8 mouse cellular contexts compared by ENCODE assay signal in the genomic region with DNA sequence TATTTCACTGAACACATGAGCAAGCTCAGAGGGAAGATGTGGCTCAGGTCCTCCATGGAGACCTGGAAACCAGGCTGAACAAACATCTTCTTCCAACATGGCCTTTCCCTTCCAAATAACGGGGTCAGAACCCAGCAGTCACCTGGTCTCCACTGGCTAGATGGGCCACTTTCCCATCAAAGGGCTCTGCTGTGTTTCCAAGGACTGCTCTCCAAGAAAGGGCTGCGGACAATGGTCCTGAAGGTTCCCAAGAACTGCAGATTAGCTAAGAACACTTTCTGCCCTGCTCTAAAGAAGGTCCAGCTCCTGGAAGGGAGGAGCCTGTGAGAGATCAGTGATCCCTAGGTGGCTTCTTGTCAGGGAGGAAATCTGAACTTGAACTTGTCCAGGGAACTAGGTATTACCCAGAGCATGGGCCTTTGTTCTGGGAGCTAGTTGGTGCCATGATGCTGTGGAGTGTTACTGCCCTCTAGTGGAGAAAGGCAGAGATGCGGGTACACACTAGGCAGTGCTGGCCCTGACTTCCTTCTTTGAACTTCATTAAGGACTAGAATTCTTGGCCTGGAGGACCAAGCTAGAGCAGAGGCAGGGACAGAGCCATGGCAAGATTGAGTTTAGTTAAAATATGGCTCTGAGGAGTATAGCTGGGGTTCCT. TPM values are rescaled to one million over a fixed set of nuclear protein-coding genes. Genes with fewer than 3 reads are reported as not detected.
DNase-seq lines count a peak whose midpoint lies in the region; ATAC-seq lines count a peak whose summit lies in the region.

No protein-coding gene starts in this region.

- peak; percentile 90 for ATAC-seq in embryonic facial prominence, embryonic 11.5 days (replicated peaks; ENCODE audit: insufficient number of reproducible peaks, low FRiP score, low TSS enrichment, low read depth)
- ATAC-seq in midbrain, embryonic 14.5 days (ENCODE audit: low FRiP score, low TSS enrichment) = peak; percentile 85; the same call in 1 of the 2 replicates

- no peaks in the 10 kb centered on the region for H3K9me3 ChIP-seq in embryonic facial prominence, embryonic 11.5 days (replicated peaks; ENCODE audit: control insufficient read depth, low read length)
- H3K9me3 ChIP-seq in midbrain, embryonic 14.5 days (ENCODE audit: control insufficient read depth, low read length) = no peaks in the 10 kb centered on the region

- no peak overlapping the region for H3K4me2 ChIP-seq in embryonic facial prominence, embryonic 11.5 days (ENCODE audit: low read depth, low read length)
- no peak overlapping the region for H3K4me2 ChIP-seq in midbrain, embryonic 14.5 days (ENCODE audit: low read length)

- no peak overlapping the region for H3K27ac ChIP-seq in embryonic facial prominence, embryonic 11.5 days (replicated peaks; ENCODE audit: low read depth, low read length)
- 0 out of 2 replicates have a peak overlapping the region, but pooled peaks have one; percentile 37 for H3K27ac ChIP-seq in midbrain, embryonic 14.5 days (replicated peaks; ENCODE audit: low read depth, low read length)

- no peaks in the 10 kb centered on the region for H3K36me3 ChIP-seq in embryonic facial prominence, embryonic 11.5 days (replicated peaks; ENCODE audit: control insufficient read depth, insufficient read depth, low read depth, low read length)
- H3K36me3 ChIP-seq in midbrain, embryonic 14.5 days (ENCODE audit: control insufficient read depth, insufficient read depth, low read length) = no peaks in the 10 kb centered on the region

- intact Hi-C loops in left cerebral cortex, postnatal 4 days (cut with DNase I) = loop anchor here (5.0 to 10.0 kb wide), 2 partner anchors 108 to 185 kb away; partner anchors contain the start of gene Flywch1

- no peaks in the 10 kb centered on the region for H3K4me1 ChIP-seq in embryonic facial prominence, embryonic 11.5 days (ENCODE audit: control insufficient read depth, insufficient read depth, low read length)
- no peaks in the 10 kb centered on the region for H3K4me1 ChIP-seq in midbrain, embryonic 14.5 days (ENCODE audit: control insufficient read depth, insufficient read depth, low read length)

- peak; percentile 81 for DNase-seq in 416B (ENCODE audit: low read depth)
- DNase-seq in adrenal gland, postnatal 25 days = peak; percentile 56
- peak; percentile 90 for DNase-seq in embryonic facial prominence, embryonic 11.5 days (ENCODE audit: low spot score)
- DNase-seq in heart, adult 11 months = peak; percentile 92
- peak; percentile 70 for DNase-seq in kidney, adult 11 months
- DNase-seq in left cerebral cortex, postnatal 4 days = peak; percentile 78
- peak; percentile 93 for DNase-seq in midbrain, embryonic 14.5 days
- DNase-seq in spleen, adult 18-20 months = peak; percentile 31 to 67

- peak overlapping the region; percentile 52 for H3K9ac ChIP-seq in embryonic facial prominence, embryonic 11.5 days (replicated peaks; ENCODE audit: low read length)
- no peak overlapping the region for H3K9ac ChIP-seq in midbrain, embryonic 14.5 days (replicated peaks; ENCODE audit: low read length)

- 37% methylated on average over 3 of the region's 3 CpGs for WGBS in embryonic facial prominence, embryonic 11.5 days
- 38% methylated on average over 3 of the region's 3 CpGs for WGBS in midbrain, embryonic 14.5 days

- no peaks in the 10 kb centered on the region for H3K27me3 ChIP-seq in embryonic facial prominence, embryonic 11.5 days (ENCODE audit: control insufficient read depth, insufficient read depth, low read length)
- H3K27me3 ChIP-seq in midbrain, embryonic 14.5 days (ENCODE audit: control insufficient read depth, insufficient read depth, low read length) = no peaks in the 10 kb centered on the region

- H3K4me3 ChIP-seq in embryonic facial prominence, embryonic 11.5 days (ENCODE audit: low read depth, low read length) = no peak overlapping the region
- H3K4me3 ChIP-seq in midbrain, embryonic 14.5 days (replicated peaks; ENCODE audit: low read depth, low read length) = no peak overlapping the region

RNA-seq across cellular contexts. Expression of gene Sbpl, which starts 5.1 kb away (rescaled TPM):
- total RNA-seq in adrenal gland, postnatal 25 days (2021) = not detected in 2 replicates
- polyA plus RNA-seq in embryonic facial prominence, embryonic 11.5 days (2014; fragmentation: Nextera tagmentation; extraction: Ambion mirVana) = not detected in 2 replicates
- total RNA-seq in left cerebral cortex, postnatal 4 days (2021) = not detected
- not detected in 2 replicates for polyA plus RNA-seq in midbrain, embryonic 14.5 days (2014; fragmentation: Nextera tagmentation; extraction: Ambion mirVana)

RNA-seq across cellular contexts. Expression of gene Sbp, which starts 18.7 kb away (rescaled TPM):
- total RNA-seq in adrenal gland, postnatal 25 days (2021) = not detected in 2 replicates
- not detected in 2 replicates for polyA plus RNA-seq in embryonic facial prominence, embryonic 11.5 days (2014; fragmentation: Nextera tagmentation; extraction: Ambion mirVana)
- total RNA-seq in left cerebral cortex, postnatal 4 days (2021) = not detected
- polyA plus RNA-seq in midbrain, embryonic 14.5 days (2014; fragmentation: Nextera tagmentation; extraction: Ambion mirVana) = not detected in 2 replicates

RNA-seq across cellular contexts. Expression of gene Prss30, which starts 20.2 kb away (rescaled TPM):
- 0.36 TPM in 1 of 2 replicates, not detected in the other for total RNA-seq in adrenal gland, postnatal 25 days (2021)
- not detected in 2 replicates for polyA plus RNA-seq in embryonic facial prominence, embryonic 11.5 days (2014; fragmentation: Nextera tagmentation; extraction: Ambion mirVana)
- total RNA-seq in left cerebral cortex, postnatal 4 days (2021) = under 1 TPM in 1 of 2 experiments, not detected in 1; 0.22 TPM
- not detected in 2 replicates for polyA plus RNA-seq in midbrain, embryonic 14.5 days (2014; fragmentation: Nextera tagmentation; extraction: Ambion mirVana)

RNA-seq across cellular contexts. Expression of gene Prss22, which starts 37.7 kb away (rescaled TPM):
- not detected in 2 replicates for total RNA-seq in adrenal gland, postnatal 25 days (2021)
- 0.94 and 1.7 TPM in 2 replicates for polyA plus RNA-seq in embryonic facial prominence, embryonic 11.5 days (2014; fragmentation: Nextera tagmentation; extraction: Ambion mirVana)
- not detected for total RNA-seq in left cerebral cortex, postnatal 4 days (2021)
- not detected in 2 replicates for polyA plus RNA-seq in midbrain, embryonic 14.5 days (2014; fragmentation: Nextera tagmentation; extraction: Ambion mirVana)

RNA-seq across cellular contexts. Expression of gene Dcpp3, which starts 43.0 kb away (rescaled TPM):
- not detected in 2 replicates for total RNA-seq in adrenal gland, postnatal 25 days (2021)
- not detected in 2 replicates for polyA plus RNA-seq in embryonic facial prominence, embryonic 11.5 days (2014; fragmentation: Nextera tagmentation; extraction: Ambion mirVana)
- not detected for total RNA-seq in left cerebral cortex, postnatal 4 days (2021)
- polyA plus RNA-seq in midbrain, embryonic 14.5 days (2014; fragmentation: Nextera tagmentation; extraction: Ambion mirVana) = not detected in 2 replicates
